Mouse (Mus musculus): ENCODE measurements around the gene Apol7a. TPM values are rescaled to one million over a fixed set of nuclear protein-coding genes. Genes with fewer than 3 reads are reported as not detected.

The Apol7a gene
- polyA plus RNA-seq, 1 experiment from 2014 or later = 0.13 TPM

GRCm38 (mm10) chr15:77376920-77377319, 22.0 kb downstream of the Apol7a start:
- Histone ChIP-seq H3K27ac (no peak overlapping the region), H3K36me3 (ENCODE audit: insufficient read depth, low read length) (no peaks in the 10 kb centered on the region), H3K9me3 (replicated peaks; ENCODE audit: low read length) (no peaks in the 10 kb centered on the region), H3K9ac (ENCODE audit: low read depth, low read length) (no peak overlapping the region), H3K27me3 (ENCODE audit: insufficient read depth, low read length) (no peaks in the 10 kb centered on the region), H3K4me1 (replicated peaks; ENCODE audit: insufficient read depth, low read length) (no peaks in the 10 kb centered on the region), H3K4me2 (ENCODE audit: low read length) (no peak overlapping the region), H3K4me3 (replicated peaks; ENCODE audit: low read depth, low read length) (no peak overlapping the region)
- no peak for TF ChIP-seq CTCF (IDR thresholded peaks at IDR 0.05; ENCODE audit: low read depth)
- ATAC-seq (replicated peaks; ENCODE audit: low FRiP score, low read depth) (no peak), DNase-seq (ENCODE audit: low spot score) (no peak)
- 79% methylated on average over 7 of the region's 7 CpGs for WGBS

GRCm38 (mm10) chr15:77370588-77370987, 28.3 kb downstream of the Apol7a start:
- TF ChIP-seq CTCF (IDR thresholded peaks at IDR 0.05; ENCODE audit: low read depth) = no peak
- H3K36me3 ChIP-seq (ENCODE audit: insufficient read depth, low read length) = no peaks in the 10 kb centered on the region
- H3K4me2 ChIP-seq (ENCODE audit: low read length) = no peak overlapping the region
- H3K4me3 ChIP-seq (replicated peaks; ENCODE audit: low read depth, low read length) = no peak overlapping the region
- no peak overlapping the region for H3K27ac ChIP-seq
- no peaks in the 10 kb centered on the region for H3K27me3 ChIP-seq (ENCODE audit: insufficient read depth, low read length)
- no peak overlapping the region for H3K9ac ChIP-seq (ENCODE audit: low read depth, low read length)
- no peaks in the 10 kb centered on the region; the same call in 1 of the 2 replicates for H3K4me1 ChIP-seq (replicated peaks; ENCODE audit: insufficient read depth, low read length)
- no peak for DNase-seq (ENCODE audit: low spot score)
- no peak for ATAC-seq (replicated peaks; ENCODE audit: low FRiP score, low read depth)
- WGBS = 75% methylated on average over 8 of the region's 8 CpGs
- H3K9me3 ChIP-seq (replicated peaks; ENCODE audit: low read length) = no peaks in the 10 kb centered on the region

- H3K27me3 ChIP-seq (ENCODE audit: insufficient read depth, low read length) = no peaks in the 10 kb centered on the region
- 95% methylated on average over 21 of the region's 21 CpGs for WGBS
- H3K4me2 ChIP-seq (ENCODE audit: low read length) = no peak overlapping the region
- no peak for DNase-seq (ENCODE audit: low spot score)
- no peaks in the 10 kb centered on the region for H3K9me3 ChIP-seq (replicated peaks; ENCODE audit: low read length)
- H3K36me3 ChIP-seq (ENCODE audit: insufficient read depth, low read length) = no peaks in the 10 kb centered on the region
- ATAC-seq (replicated peaks; ENCODE audit: low FRiP score, low read depth) = no peak
- H3K4me3 ChIP-seq (replicated peaks; ENCODE audit: low read depth, low read length) = no peak overlapping the region
- no peak overlapping the region for H3K9ac ChIP-seq (ENCODE audit: low read depth, low read length)
- TF ChIP-seq CTCF (IDR thresholded peaks at IDR 0.05; ENCODE audit: low read depth) = no peak
- H3K4me1 ChIP-seq (replicated peaks; ENCODE audit: insufficient read depth, low read length) = no peaks in the 10 kb centered on the region; the same call in 1 of the 2 replicates
- H3K27ac ChIP-seq = no peak overlapping the region
Observed at GRCm38 (mm10) chr15:77369981-77370380, 28.9 kb downstream of the Apol7a start.

GRCm38 (mm10) chr15:77368818-77369320, 30.0 kb downstream of the Apol7a start:
- Histone ChIP-seq H3K9me3 (replicated peaks; ENCODE audit: low read length) (no peaks in the 10 kb centered on the region), H3K4me3 (replicated peaks; ENCODE audit: low read depth, low read length) (no peak overlapping the region), H3K9ac (ENCODE audit: low read depth, low read length) (no peak overlapping the region), H3K4me2 (ENCODE audit: low read length) (no peak overlapping the region), H3K27me3 (ENCODE audit: insufficient read depth, low read length) (no peaks in the 10 kb centered on the region), H3K27ac (0 out of 2 replicates have a peak overlapping the region, but pooled peaks have one; percentile 19), H3K36me3 (ENCODE audit: insufficient read depth, low read length) (no peaks in the 10 kb centered on the region), H3K4me1 (replicated peaks; ENCODE audit: insufficient read depth, low read length) (no peaks in the 10 kb centered on the region; the same call in 1 of the 2 replicates)
- no peak for DNase-seq (ENCODE audit: low spot score)
- WGBS = 82% methylated on average over 12 of the region's 12 CpGs
- no peak for TF ChIP-seq CTCF (IDR thresholded peaks at IDR 0.05; ENCODE audit: low read depth)
- no peak for ATAC-seq (replicated peaks; ENCODE audit: low FRiP score, low read depth)

- Histone ChIP-seq H3K4me2 (ENCODE audit: low read length) (peak overlapping the region; percentile 45), H3K36me3 (ENCODE audit: insufficient read depth, low read length) (no peaks in the 10 kb centered on the region), H3K4me3 (replicated peaks; ENCODE audit: low read depth, low read length) (no peak overlapping the region), H3K9me3 (replicated peaks; ENCODE audit: low read length) (no peaks in the 10 kb centered on the region), H3K27ac (peak overlapping the region; percentile 95), H3K4me1 (replicated peaks; ENCODE audit: insufficient read depth, low read length) (no peaks in the 10 kb centered on the region; the same call in 1 of the 2 replicates), H3K9ac (ENCODE audit: low read depth, low read length) (no peak overlapping the region), H3K27me3 (ENCODE audit: insufficient read depth, low read length) (no peaks in the 10 kb centered on the region)
- DNase-seq (ENCODE audit: low spot score) (peak; percentile 98), ATAC-seq (replicated peaks; ENCODE audit: low FRiP score, low read depth) (peak; percentile 73)
- WGBS = under 1% methylated on average over 13 of the region's 13 CpGs
- peak; percentile 98 for TF ChIP-seq CTCF (IDR thresholded peaks at IDR 0.05; ENCODE audit: low read depth)
Observed at GRCm38 (mm10) chr15:77368148-77368547, 30.8 kb downstream of the Apol7a start.

- Histone ChIP-seq H3K4me2 (ENCODE audit: low read length) (no peak overlapping the region), H3K27me3 (ENCODE audit: insufficient read depth, low read length) (no peaks in the 10 kb centered on the region), H3K4me1 (replicated peaks; ENCODE audit: insufficient read depth, low read length) (no peaks in the 10 kb centered on the region; the same call in 1 of the 2 replicates), H3K9me3 (replicated peaks; ENCODE audit: low read length) (no peaks in the 10 kb centered on the region), H3K9ac (ENCODE audit: low read depth, low read length) (no peak overlapping the region), H3K36me3 (ENCODE audit: insufficient read depth, low read length) (no peaks in the 10 kb centered on the region), H3K27ac (peak overlapping the region; percentile 95), H3K4me3 (replicated peaks; ENCODE audit: low read depth, low read length) (no peak overlapping the region)
- DNase-seq (ENCODE audit: low spot score) (no peak), ATAC-seq (replicated peaks; ENCODE audit: low FRiP score, low read depth) (no peak)
- 39% methylated on average over 8 of the region's 8 CpGs for WGBS
- no peak for TF ChIP-seq CTCF (IDR thresholded peaks at IDR 0.05; ENCODE audit: low read depth)
Observed at GRCm38 (mm10) chr15:77367504-77367903, 31.4 kb downstream of the Apol7a start.
